Mouse (Mus musculus): Measurements from ENCODE around the gene Tspan18. TPM values are rescaled to one million over a fixed set of nuclear protein-coding genes. Genes with fewer than 3 reads are reported as not detected.

Tspan18 gene
- total and polyA plus RNA-seq, 2 experiments = 0.55 to 2.4 TPM

- H3K36me3 ChIP-seq (ENCODE audit: control insufficient read depth, insufficient read depth, low read length) = no peaks in the 10 kb centered on the region
- peaks cover 5% of the 10 kb centered on the region; the same call in 1 of the 2 replicates for H3K4me1 ChIP-seq (ENCODE audit: control insufficient read depth, insufficient read depth, low read length)
- H3K79me2 ChIP-seq (ENCODE audit: control insufficient read depth, insufficient read depth, low read length) = no peaks in the 10 kb centered on the region
- TF ChIP-seq POLR2A (IDR thresholded peaks at IDR 0.05; ENCODE audit: extremely low read depth, insufficient read depth, low read length) (no peak), CTCF (IDR thresholded peaks at IDR 0.05; ENCODE audit: low read depth, low read length) (no peak)
- DNase-seq (ENCODE audit: extremely low read depth, low read depth, low spot score) = no peak
- peak overlapping the region; percentile 41; the same call in 1 of the 2 replicates for H3K27ac ChIP-seq (replicated peaks; ENCODE audit: insufficient read depth, low read depth, low read length)
- no peak overlapping the region for H3K9ac ChIP-seq (ENCODE audit: low read depth, low read length)
- H3K4me3 ChIP-seq (ENCODE audit: insufficient read depth, low read depth, low read length) = no peak overlapping the region
- no peaks in the 10 kb centered on the region for H3K27me3 ChIP-seq (ENCODE audit: control insufficient read depth, insufficient read depth, low read length)
- 30% methylated on average over 2 of the region's 2 CpGs for WGBS
These were observed 171.0 kb downstream of the Tspan18 start for GRCm38 (mm10) chr2:93163317-93163716.

GRCm38 (mm10) chr2:93162791-93163190, 171.5 kb downstream of the Tspan18 start:
- DNase-seq (ENCODE audit: extremely low read depth, low read depth, low spot score) = peak; percentile 19
- Histone ChIP-seq H3K27me3 (ENCODE audit: control insufficient read depth, insufficient read depth, low read length) (no peaks in the 10 kb centered on the region), H3K4me1 (ENCODE audit: control insufficient read depth, insufficient read depth, low read length) (peaks cover 5% of the 10 kb centered on the region; the same call in 1 of the 2 replicates), H3K36me3 (ENCODE audit: control insufficient read depth, insufficient read depth, low read length) (no peaks in the 10 kb centered on the region), H3K27ac (replicated peaks; ENCODE audit: insufficient read depth, low read depth, low read length) (peak overlapping the region; percentile 41), H3K9ac (ENCODE audit: low read depth, low read length) (no peak overlapping the region), H3K79me2 (ENCODE audit: control insufficient read depth, insufficient read depth, low read length) (no peaks in the 10 kb centered on the region), H3K4me3 (ENCODE audit: insufficient read depth, low read depth, low read length) (no peak overlapping the region)
- TF ChIP-seq POLR2A (IDR thresholded peaks at IDR 0.05; ENCODE audit: extremely low read depth, insufficient read depth, low read length) (no peak), CTCF (IDR thresholded peaks at IDR 0.05; ENCODE audit: low read depth, low read length) (no peak)
- WGBS = 66% methylated on average over 4 of the region's 4 CpGs

- no peaks in the 10 kb centered on the region for H3K79me2 ChIP-seq (ENCODE audit: control insufficient read depth, insufficient read depth, low read length)
- no peak overlapping the region for H3K9ac ChIP-seq (ENCODE audit: low read depth, low read length)
- no peak for DNase-seq (ENCODE audit: extremely low read depth, low read depth, low spot score)
- peak overlapping the region; percentile 1; the same call in 1 of the 2 replicates for H3K27ac ChIP-seq (replicated peaks; ENCODE audit: insufficient read depth, low read depth, low read length)
- H3K27me3 ChIP-seq (ENCODE audit: control insufficient read depth, insufficient read depth, low read length) = no peaks in the 10 kb centered on the region
- WGBS = 70% methylated on average over 7 of the region's 7 CpGs
- peaks cover 5% of the 10 kb centered on the region; the same call in 1 of the 2 replicates for H3K4me1 ChIP-seq (ENCODE audit: control insufficient read depth, insufficient read depth, low read length)
- no peaks in the 10 kb centered on the region for H3K36me3 ChIP-seq (ENCODE audit: control insufficient read depth, insufficient read depth, low read length)
- no peak overlapping the region for H3K4me3 ChIP-seq (ENCODE audit: insufficient read depth, low read depth, low read length)
- no peak for TF ChIP-seq CTCF (IDR thresholded peaks at IDR 0.05; ENCODE audit: low read depth, low read length)
- TF ChIP-seq POLR2A (IDR thresholded peaks at IDR 0.05; ENCODE audit: extremely low read depth, insufficient read depth, low read length) = no peak
These were observed 172.2 kb downstream of the Tspan18 start for GRCm38 (mm10) chr2:93161914-93162664.

- Histone ChIP-seq H3K36me3 (ENCODE audit: control insufficient read depth, insufficient read depth, low read length) (no peaks in the 10 kb centered on the region), H3K4me1 (ENCODE audit: control insufficient read depth, insufficient read depth, low read length) (peaks cover 5% of the 10 kb centered on the region; the same call in 1 of the 2 replicates), H3K27ac (replicated peaks; ENCODE audit: insufficient read depth, low read depth, low read length) (no peak overlapping the region), H3K4me3 (ENCODE audit: insufficient read depth, low read depth, low read length) (no peak overlapping the region), H3K79me2 (ENCODE audit: control insufficient read depth, insufficient read depth, low read length) (no peaks in the 10 kb centered on the region), H3K27me3 (ENCODE audit: control insufficient read depth, insufficient read depth, low read length) (no peaks in the 10 kb centered on the region), H3K9ac (ENCODE audit: low read depth, low read length) (no peak overlapping the region)
- WGBS = 80% methylated on average over 4 of the region's 4 CpGs
- TF ChIP-seq CTCF (IDR thresholded peaks at IDR 0.05; ENCODE audit: low read depth, low read length) = no peak
- no peak for DNase-seq (ENCODE audit: extremely low read depth, low read depth, low spot score)
These were observed 173.8 kb downstream of the Tspan18 start for GRCm38 (mm10) chr2:93160467-93161035.

- peaks cover 2% of the 10 kb centered on the region; the same call in 1 of the 2 replicates for H3K4me1 ChIP-seq (ENCODE audit: control insufficient read depth, insufficient read depth, low read length)
- H3K27me3 ChIP-seq (ENCODE audit: control insufficient read depth, insufficient read depth, low read length) = no peaks in the 10 kb centered on the region
- no peak for DNase-seq (ENCODE audit: extremely low read depth, low read depth, low spot score)
- 61% methylated on average over 1 of the region's 1 CpGs for WGBS
- no peaks in the 10 kb centered on the region for H3K36me3 ChIP-seq (ENCODE audit: control insufficient read depth, insufficient read depth, low read length)
- no peaks in the 10 kb centered on the region for H3K79me2 ChIP-seq (ENCODE audit: control insufficient read depth, insufficient read depth, low read length)
- H3K27ac ChIP-seq (replicated peaks; ENCODE audit: insufficient read depth, low read depth, low read length) = no peak overlapping the region
- H3K4me3 ChIP-seq (ENCODE audit: insufficient read depth, low read depth, low read length) = no peak overlapping the region
- H3K9ac ChIP-seq (ENCODE audit: low read depth, low read length) = no peak overlapping the region
- TF ChIP-seq CTCF (IDR thresholded peaks at IDR 0.05; ENCODE audit: low read depth, low read length) (no peak), POLR2A (IDR thresholded peaks at IDR 0.05; ENCODE audit: extremely low read depth, insufficient read depth, low read length) (no peak)
These were observed 179.7 kb downstream of the Tspan18 start for GRCm38 (mm10) chr2:93154486-93155032.

Data from liver, adult 2 months (tissue).